Mouse (Mus musculus) natural killer cell, adult 2 months (primary cell): ENCODE results near the gene Frs3.
"Not testable (repeated sequence)": the region's sequence is repeated elsewhere in the genome, so short reads cannot be mapped to it uniquely, and the experiment has no call there.

Experiments
- DNase-seq, 2 experiments: peaks; one replicate each; pipeline ENCODE4 v3.0.0; 2022; ENCODE audit warnings: low spot score in 2 of 2

Frs3 gene

DNA sequence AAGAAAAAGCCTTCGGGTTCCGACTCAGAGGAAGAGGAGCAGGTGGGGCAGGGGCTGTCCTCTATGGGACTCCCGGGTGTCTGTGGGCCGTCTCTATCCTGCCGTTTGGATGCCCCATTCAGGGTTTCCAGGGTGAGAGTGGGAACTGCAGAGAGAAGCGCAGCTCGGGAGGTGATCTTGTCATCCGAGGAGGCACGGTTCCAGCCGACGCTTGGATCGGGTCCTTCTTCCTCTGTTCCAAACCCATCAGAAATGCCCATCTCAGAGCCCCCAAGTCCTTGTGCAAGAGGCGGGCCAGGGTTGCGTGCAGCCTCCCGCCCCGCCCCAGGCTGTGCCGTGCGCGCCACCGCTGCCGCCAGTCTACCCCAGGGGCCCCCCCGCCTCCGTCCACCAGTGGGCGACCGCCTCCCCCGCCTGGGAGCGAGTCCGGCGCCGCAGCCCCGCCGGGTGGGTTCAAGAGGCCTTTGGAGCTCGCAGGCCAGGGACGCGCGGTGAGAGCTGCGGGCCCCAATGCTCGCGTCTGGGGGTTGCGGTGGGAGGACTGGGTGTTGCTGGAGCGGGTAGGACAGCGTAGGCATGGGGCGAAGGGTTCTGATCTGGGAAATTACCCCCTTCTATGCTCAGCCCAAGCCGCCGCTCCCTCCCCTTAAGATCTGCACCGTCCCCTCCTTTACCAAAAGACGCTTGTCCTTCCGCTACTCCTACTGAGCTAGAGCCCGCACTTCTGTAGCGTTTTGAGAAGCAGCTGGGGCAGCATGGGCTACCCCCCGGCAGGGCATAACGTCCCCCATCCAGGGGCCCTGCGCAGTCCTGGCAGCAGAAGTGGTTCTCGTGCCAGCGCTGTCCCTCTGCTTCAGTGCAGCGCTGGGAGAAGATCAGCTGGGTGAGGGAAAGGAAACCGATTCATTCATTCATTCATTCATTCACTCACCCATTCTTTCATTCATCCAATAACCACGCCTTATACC is at the start of gene Frs3:
Frs3 (plus strand) TSS at position 423 of the 968 bp plus-strand sequence.
- DNase-seq, result peak; percentile 50

DNA sequence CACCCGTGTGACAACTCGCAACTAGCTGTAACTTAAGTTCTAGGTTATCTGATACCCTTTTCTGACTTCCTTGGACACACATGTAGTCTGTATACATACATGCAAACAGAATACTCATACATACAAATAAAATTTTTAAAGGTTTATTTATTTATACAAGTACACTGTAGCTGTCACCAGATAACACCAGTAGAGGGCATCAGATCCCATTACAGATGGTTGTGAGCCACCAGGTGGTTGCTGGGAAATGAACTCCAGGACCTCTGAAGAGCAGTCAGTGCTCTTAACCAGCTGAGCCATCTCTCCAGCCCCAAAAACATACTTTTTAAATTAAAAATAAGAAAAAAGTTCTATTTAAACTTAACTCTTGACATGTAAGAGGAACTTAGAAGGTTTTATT is 45.8 kb upstream of the Frs3 start:
- DNase-seq, result no peak

DNA sequence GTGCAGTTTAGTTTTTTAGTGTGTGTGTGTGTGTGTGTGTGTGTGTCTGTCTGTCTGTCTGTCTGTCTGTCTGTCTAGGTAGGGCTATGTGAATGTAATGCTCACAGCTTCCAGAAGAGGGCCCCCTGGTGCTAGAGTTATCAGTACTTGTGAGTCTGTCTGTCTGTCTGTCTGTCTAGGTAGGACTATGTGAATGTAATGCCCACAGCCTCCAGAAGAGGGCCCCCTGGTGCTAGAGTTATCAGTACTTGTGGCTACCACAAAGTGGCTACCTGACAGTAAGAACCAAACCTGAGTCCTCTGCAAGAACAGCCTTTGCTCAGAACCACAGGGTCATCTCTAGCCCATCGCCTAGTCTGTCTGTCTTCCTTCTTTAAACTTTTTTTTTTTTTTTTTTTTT is 42.1 kb upstream of the Frs3 start:
- peak; percentile 69 to 75 for DNase-seq

DNA sequence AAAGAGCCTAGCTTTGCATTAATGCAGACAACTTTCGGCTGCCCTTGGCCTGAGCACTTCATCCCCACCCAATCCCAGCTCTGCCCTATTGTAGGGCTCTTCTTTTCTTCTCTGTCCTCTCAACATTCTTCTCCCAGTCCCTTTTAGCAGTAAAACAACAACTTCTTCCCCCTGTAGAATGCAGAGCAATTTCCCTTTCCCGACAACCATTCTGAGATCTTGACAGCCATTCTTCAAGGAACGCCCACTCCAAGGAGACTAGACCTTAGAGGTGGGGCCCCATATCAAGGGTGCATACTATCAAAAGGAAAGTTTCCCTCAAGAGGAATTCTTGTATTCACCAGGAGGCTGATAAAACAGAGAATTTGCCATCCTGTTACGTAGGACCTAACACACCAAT is 39.9 kb upstream of the Frs3 start:
- no peak for DNase-seq

GRCm38 (mm10) chr17:47651953-47652352 is 36.9 kb upstream of the Frs3 start:
- no peak for DNase-seq

DNA sequence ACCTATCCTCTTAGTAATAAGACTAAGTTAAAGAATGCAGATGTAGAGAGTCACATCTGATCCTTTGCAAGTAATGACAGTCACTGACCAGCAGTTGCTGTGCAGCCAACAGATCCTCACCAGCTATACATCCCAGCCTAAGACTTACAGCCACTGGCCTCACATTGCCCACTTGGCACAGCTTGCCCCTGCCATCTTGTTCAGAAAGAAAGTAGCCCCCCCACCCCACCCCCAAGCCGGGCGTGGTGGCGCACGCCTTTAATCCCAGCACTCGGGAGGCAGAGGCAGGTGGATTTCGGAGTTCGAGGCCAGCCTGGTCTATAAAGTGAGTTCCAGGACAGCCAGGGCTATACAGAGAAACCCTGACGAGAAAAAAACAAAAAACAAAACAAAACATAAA is 34.5 kb upstream of the Frs3 start:
- not testable (repeated sequence) for DNase-seq

GRCm38 (mm10) chr17:47655697-47656096 is 33.1 kb upstream of the Frs3 start:
- DNase-seq, result no peak

DNA sequence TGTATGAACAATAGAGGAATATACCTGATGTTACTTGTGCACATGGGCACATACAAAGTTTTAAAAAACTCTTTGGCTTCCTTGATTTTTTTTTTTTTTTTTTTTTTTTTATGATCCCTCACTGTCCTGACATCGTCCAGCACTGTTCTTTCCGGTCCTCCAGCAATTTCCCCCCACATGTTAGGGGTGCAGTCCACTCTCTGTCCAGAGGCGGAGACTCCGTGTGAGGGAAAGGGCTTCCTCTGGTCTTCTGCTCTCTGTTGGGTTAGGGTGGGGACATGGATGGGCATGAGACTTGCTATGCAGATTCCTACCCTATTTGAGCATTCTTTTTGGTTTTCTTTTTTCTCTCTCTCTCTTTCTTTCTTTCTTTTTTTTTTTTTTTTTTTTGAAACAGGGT is 30.9 kb upstream of the Frs3 start:
- no peak for DNase-seq

GRCm38 (mm10) chr17:47658741-47659243 is 30.0 kb upstream of the Frs3 start:
- no peak for DNase-seq

- DNase-seq, result no peak
Observed at GRCm38 (mm10) chr17:47663009-47663713, 25.7 kb upstream of the Frs3 start.

- DNase-seq, result no peak
Observed at GRCm38 (mm10) chr17:47664474-47664873, 24.4 kb upstream of the Frs3 start.

GRCm38 (mm10) chr17:47669166-47669565 is 19.7 kb upstream of the Frs3 start:
- no peak for DNase-seq

DNA sequence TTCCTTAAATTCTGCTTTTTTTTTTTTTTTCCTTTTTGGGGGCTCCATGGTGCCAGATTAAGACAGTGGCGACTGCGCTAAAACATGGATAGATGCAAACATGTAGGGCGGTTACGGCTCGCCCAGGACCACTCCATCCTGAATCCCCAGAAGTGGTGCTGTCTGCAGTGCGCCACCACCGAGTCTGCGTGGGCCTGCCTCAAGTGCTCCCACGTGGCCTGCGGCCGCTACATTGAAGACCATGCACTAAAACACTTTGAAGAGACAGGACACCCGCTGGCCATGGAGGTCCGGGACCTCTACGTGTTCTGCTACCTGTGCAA is 16.9 kb upstream of the Frs3 start:
- DNase-seq, result no peak

- no peak for DNase-seq
Observed at GRCm38 (mm10) chr17:47672311-47673111, 16.3 kb upstream of the Frs3 start.

- DNase-seq, result peak in 1 of 2 experiments; percentile 43
Observed at GRCm38 (mm10) chr17:47676581-47676980, 12.2 kb upstream of the Frs3 start.

- DNase-seq, result no peak
Observed at GRCm38 (mm10) chr17:47678238-47678637, 10.6 kb upstream of the Frs3 start.

- DNase-seq, result no peak
Observed at GRCm38 (mm10) chr17:47678702-47679101, 10.1 kb upstream of the Frs3 start.

- DNase-seq, result peak; percentile 37 to 57
Observed at GRCm38 (mm10) chr17:47682836-47683235, 6.0 kb upstream of the Frs3 start.

GRCm38 (mm10) chr17:47687409-47688343 is 1.2 kb upstream of the Frs3 start:
- peak; percentile 85 to 91 for DNase-seq

DNA sequence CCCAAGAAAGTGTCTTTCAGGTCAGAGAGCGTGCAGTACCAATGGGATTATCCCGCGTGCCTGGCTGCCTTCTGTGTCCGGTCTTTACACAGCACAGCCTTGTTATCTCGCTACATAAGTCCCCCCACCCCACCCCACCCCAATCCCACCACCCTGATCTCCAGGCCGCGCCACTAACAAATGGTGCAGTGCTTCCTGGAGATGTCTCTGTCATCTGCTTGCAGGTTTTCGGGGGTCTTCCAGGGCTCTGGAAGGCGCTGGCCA is 554 bp upstream of the Frs3 start, which contains the start of gene Tomm6:
Tomm6 (minus strand) TSS at position 43 of the 264 bp plus-strand sequence.
- no peak for DNase-seq

- no peak for DNase-seq
Observed at GRCm38 (mm10) chr17:47689894-47690293, 1.1 kb downstream of the Frs3 start.
